Mouse (Mus musculus) hematopoietic stem cell, adult 5-6 weeks (primary cell): ENCODE measurements around the gene Tenm4. TPM values are rescaled to one million over a fixed set of nuclear protein-coding genes. Genes with fewer than 3 reads are reported as not detected.

Source experiments
- ATAC-seq, 2 experiments: fragments of 125-278 bp in 1 of 2; replicated peaks in 1 of 2; 2 replicates each; pipeline ENCODE4 v1.8.0; 2016 to 2017; ENCODE audit warnings: inconsistent platforms in 2 of 2, mild to moderate bottlenecking in 2 of 2, moderate number of reproducible peaks in 2 of 2, low read depth in 1 of 2, moderate TSS enrichment in 1 of 2; ENCODE audit not compliant: low FRiP score in 2 of 2, poor library complexity in 2 of 2, severe bottlenecking in 2 of 2, insufficient read depth in 1 of 2, low TSS enrichment in 1 of 2
- total RNA-seq: library from RNA; stranded (forward); fragments of 172-1452, 232-1000 nt; gene quantifications from 2 replicates; pipeline ENCODE4 v1.2.3, GENCODE M21; 2017

The Tenm4 gene
- total RNA-seq, 1 experiment from 2014 or later, result not detected

DNA sequence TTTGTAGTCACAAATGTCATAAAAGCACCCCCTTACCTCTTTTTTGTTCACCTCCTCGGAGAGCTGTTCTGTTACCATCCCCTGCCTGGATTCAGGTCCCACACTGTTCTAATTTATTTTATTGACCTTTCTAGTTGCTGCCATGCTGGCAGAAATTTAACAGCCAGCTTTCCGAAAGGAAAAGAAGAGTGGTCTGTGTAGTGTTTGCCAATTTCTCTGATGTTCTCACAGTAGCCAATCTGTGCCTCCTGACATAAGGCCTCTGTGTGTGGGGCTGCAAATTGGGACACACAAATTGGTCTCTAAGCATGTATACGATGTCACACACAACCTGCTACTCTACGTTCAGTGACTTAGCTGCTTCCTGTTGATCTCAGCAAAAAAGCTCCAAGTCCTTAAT is 109.7 kb downstream of the Tenm4 start:
- ATAC-seq, result no peak

DNA sequence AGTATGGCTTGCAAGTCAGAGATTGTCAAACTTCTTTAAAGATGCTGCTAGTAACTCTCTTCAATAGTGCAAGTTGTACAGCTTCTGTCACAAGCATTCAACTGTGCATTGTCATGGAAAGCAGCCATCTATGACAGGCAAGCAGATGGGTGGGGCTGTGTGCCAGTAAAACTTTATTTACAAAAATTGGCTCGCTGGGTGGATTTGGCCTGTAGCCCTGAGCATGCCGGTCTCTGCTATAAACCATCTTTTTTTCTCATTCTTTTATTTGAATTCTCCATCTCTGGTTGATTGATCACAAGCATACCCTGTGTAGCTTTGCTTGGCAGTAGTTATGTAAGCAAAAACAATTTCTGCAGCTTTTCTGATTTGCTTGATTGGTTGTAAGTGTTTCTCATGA is 119.5 kb downstream of the Tenm4 start:
- no peak for ATAC-seq

DNA sequence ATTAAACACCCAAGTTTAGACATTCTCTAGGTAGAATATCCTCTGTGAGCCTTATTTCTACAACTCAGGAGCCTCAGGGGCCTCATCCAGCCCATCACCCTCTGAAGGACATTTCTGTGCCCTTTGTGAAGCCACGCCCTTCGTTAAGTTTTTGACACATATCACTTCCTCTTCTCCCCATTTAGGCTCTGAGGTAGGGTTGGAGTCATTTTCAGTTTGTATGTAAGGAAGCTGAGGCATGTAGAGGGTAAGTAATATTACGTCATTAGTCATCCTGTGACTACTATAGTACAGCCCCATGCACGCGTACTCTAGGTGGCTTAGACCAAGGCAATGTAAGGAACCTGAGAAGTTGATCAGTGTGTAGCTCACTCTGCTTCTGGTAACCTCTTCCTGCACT is 124.9 kb downstream of the Tenm4 start:
- ATAC-seq, result no peak

DNA sequence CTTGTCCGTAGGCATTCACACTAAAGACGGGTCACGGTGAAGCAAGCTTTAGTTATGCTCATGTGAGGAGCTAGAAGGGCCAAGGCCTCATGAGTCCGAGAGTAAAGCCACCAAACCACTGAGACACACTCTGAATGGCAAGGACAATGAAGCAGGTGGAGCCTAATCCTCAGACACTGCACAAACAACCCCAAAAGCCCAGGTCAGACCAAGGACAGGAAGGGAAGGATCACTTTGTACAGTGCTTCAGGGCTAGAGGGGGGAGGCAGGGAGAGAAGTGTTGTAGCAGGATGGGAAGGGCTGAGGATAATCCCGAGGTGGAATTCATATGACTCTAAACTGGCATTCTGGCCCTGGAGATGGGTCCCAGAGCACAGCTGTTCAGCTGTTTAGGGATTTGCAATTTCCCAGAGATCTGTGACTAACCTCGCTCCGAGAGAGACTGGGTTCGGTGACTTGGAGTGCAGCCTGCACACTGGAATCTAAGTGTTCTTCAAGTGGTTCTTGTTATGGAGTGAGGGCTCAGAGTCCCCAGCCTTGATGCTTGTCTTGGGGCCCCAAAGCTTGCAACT is 129.9 kb downstream of the Tenm4 start:
- ATAC-seq, result no peak

DNA sequence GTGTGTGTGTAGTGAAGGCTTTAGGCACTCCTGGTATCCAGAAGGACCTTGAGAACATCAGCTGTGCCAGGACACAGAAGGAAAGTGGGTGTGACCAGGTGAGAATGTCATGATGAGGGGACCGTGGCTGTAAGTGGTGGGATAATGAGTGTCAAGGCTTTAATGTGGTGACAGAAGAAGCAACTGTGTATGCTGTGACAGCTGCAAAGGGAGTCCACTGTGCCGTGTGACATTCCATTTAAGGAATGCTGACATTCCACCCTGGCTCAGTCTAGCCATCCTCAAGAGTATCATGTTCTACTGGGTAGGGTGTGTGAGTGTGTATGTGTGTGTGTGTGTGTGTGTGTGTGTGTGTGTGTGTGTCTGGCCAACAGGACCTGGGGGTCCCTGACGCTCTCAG is 130.8 kb downstream of the Tenm4 start:
- no peak for ATAC-seq

DNA sequence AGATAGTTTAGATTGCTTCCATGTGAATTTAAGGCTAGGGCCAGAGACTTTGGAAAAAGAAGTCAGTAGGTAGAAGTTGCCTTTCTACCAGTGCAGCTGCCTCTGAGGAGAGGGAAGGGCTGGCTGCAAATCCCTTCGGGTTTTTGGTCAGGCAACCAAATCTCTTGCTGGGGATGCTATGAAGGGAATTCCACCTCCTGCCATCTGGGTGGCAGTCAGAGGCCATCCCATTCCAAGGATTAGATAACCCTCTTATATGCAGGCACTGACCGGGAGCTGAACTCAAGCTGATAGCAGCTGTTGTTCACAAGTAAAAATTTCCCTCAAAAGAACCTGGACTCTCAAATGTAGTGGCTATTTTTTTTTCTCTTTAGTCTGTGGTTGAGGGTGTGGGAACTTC is 132.9 kb downstream of the Tenm4 start:
- no peak for ATAC-seq

DNA sequence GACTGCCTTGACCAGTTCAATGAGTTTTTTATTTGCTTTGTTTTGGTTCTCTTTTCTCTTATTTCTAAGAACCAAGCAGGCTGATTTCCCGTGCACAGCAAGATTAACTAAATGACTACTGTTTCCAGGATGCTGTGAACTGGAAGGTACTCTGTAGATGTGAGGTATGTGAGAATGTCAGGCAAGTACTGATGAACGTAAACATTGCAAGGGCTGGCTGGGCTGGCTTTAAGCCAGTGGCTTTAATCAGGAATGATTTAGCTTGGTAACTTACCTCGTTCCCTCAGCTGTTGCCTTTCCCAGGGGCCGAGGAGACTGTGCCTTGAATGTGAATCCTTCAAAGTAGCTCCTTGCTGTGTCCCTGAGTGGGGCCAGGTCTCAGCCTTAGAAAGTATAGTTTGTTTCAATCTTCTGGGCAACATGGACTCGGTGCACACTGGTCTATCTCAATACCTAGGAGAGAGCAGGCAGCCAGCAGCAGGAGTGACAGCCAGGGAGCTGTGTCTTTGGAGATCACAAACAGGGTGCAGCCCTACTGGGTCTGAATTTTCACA is 134.4 kb downstream of the Tenm4 start:
- no peak for ATAC-seq

DNA sequence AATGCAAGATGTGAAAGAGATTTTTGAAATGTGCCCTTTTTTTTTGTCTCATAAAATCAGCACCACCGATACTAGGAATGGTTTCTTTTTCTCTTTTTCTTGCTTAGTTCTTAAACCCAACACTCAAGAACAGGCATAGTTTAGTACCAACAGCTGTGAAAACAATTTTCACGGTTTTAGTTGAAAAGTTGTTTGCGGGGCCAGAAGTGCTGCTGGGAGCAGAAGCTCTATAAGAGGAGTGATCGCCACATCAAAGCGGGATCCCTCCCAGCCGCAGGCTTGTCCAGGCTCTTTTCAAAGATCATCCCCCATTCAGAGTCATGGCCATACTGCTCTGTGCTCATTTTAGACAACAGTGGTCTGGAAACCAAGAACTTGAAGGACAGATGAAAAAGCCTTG is 137.1 kb downstream of the Tenm4 start:
- no peak for ATAC-seq

DNA sequence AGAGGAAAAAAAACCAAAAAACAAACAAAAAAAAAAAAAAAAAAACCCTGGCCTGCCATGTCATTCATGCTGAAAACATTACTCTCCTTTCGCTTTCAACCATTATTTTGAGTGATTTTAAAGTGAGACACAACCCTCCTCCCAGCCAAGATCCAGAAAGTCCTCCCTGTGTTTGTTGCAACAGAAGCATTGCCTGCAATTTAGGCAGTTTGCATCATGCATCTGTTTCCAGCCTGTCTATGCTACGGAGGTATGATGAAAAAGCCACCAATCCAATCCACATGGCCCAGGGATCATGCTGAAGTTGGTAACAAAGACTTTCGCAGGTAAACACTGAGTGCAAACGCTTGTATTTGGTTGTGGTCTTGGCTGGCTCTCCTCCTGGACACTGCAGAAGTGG is 158.3 kb downstream of the Tenm4 start:
- no peak for ATAC-seq

DNA sequence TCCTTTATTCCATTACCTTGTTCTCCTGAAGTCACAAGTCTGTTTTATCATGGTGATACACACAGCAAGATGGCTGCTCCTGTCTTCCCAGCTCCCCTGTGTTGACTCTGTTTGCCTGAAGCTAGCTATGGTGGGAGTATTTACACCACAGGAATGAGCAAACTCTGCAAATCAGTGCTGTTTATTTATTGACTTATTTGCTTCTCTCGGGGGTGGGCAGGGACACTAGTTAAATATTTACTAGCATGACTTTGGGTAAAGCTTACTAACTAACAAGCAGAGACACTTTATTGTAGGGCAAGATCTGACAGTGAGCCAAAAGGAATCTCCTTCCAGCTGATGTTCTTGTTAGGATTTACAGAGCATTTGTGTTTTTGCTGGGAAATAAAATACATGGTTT is 160.1 kb downstream of the Tenm4 start:
- no peak for ATAC-seq

DNA sequence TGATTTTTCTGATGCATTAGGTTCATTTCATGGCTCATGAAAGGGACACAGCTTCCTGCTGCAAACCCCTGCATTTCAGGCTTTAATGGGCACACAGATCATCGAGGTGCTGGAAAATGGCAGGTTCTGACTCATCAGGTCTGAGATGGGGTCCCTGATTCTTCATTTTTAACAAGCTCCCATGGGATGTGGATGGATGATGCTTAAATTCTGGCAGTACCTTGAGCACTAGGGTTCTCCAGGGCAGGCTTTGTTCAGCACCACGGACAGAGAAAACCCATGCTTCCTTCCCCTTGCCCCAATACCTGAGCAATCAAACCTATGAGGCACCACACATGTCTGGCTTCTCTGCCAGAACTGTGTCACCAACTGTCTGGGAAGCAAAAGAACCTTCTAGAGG is 163.3 kb downstream of the Tenm4 start:
- ATAC-seq, result no peak

DNA sequence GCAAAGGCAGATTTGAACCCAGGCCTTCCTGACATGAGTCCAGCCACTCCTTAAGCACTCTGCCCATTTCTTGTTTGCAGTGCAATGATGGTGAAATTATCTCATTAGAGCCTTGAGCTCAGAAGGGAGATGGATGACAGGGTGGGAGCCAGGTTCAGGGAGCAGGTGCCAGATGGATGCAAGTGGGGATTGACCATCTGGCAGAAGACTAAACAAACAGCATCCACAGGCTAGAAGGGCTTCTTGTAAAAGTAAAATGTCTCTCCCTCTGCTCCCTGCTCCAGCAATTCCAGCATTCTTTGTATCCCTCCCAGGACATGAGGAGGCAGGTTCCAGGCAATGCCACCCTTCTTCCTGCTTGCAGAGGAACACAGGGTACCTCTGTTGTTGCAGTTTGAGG is 165.3 kb downstream of the Tenm4 start:
- no peak for ATAC-seq

DNA sequence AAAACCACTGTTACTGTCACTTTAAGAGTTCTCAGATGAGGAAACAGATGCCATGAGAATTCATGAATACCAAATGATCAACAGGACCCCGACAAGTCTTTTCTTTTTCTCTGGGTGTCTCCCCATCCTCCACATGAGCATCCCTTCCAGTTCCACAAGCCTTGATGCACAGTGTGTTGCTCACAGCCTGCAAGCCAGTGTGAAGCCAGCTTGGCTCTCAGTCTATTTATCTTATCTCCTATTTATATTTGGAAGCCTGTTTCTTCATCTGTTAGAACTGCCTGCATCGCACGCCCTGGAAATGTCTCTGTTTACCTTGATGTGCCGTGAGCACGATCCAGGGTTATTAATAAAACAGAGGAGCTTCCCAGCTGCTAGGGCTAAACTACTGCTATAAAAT is 169.8 kb downstream of the Tenm4 start:
- no peak for ATAC-seq

DNA sequence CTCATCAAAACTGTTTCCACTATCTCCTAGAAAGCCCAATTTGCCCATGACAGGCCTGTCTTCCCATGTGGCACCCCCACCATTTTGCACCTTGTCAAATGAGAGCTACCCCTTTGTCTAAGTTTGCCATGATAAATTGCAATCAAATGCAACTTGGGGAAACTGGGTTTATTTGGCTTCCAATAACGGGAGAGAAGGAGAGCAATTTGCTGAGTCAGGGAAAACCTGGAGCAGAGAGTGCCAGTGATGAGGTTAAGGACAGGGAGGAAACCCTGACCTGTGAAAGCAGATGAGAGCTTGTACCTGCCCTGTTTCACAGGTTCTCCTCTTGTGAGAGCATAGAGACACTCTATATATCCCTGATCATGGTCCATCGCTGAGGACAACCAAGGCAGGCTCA is 170.4 kb downstream of the Tenm4 start:
- no peak for ATAC-seq

DNA sequence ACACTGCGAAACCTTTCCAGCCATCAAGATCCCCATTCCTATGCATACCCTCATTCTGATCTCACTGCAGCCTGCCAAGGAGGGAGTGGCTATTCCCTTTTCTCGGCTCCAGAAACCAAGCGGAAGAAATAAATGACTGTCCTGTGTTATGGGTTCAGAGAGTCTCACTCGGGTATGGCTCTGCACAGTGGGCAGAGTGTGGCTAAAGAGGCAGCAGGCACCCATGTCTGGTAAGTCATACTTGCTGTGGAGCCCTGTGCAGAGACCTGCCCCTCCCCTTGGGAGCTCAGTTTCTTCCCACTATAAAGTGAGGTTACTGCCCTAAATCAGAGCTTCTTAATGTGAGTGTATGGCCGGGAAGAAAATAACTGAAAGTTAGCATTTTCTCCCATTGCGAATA is 171.9 kb downstream of the Tenm4 start:
- ATAC-seq, result no peak

DNA sequence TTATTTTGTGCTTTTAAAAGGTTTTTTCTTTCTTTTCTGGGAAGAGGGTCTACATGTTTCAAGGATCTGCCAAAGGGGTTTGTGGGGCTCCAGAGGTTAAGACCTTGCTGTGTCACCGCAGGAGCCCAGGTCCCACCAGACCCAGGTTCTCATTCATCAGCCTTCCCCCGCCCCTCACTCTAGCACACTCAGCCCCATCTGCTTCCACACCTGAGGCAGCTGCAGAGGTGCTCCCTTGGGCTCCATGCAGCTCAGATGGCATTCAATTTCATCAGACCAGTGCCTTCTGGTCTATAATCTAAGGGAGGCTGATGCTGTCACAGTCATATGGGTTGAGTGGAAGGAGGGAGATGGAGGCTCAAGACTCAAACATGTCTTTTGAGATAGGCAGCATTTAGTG is 172.6 kb downstream of the Tenm4 start:
- ATAC-seq, result no peak

DNA sequence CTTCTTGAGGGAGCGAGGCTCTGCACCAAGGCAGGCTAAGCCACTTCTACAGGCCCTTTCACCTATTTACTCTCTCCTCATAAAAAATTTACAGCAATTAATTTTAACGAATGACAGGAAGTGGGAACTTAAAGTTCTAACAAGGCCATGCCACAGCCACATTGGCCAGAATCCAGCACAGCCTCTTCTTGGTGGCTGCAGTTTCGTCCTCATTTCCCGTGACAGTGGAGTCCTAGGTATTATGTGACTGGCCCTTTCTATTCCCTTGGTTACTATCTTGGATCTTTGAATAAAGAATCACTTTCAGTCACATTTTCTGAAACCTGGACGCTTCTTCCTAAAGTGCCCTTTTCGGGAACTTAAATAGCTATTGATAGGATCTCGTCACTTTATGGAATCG is 181.6 kb downstream of the Tenm4 start:
- ATAC-seq, result no peak

DNA sequence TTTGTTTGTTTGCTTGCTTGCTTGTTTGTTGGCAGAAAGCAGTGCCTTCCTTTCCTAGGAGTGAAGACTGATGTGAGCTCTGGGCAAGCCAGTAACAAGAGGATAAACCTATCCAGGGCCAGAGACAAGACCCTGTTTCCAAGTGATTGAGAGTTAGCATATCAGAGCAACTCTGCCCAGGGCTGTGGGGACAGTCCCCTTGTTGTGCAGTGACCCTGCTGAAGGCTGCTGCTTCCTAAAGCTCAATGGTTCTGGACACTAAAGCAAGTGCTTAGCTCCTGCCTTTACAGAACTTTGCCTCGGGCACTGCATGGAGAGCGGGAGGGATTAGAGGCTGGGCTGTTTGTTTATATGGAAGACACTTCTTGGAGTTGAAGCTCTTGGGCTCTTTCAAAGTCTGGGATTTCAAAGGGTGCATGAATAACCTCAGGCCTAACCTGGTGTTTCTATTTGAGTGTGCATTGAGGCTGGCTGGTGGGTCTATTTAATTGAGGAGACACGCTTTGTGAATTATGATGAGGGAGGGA is 185.3 kb downstream of the Tenm4 start:
- ATAC-seq, result no peak

DNA sequence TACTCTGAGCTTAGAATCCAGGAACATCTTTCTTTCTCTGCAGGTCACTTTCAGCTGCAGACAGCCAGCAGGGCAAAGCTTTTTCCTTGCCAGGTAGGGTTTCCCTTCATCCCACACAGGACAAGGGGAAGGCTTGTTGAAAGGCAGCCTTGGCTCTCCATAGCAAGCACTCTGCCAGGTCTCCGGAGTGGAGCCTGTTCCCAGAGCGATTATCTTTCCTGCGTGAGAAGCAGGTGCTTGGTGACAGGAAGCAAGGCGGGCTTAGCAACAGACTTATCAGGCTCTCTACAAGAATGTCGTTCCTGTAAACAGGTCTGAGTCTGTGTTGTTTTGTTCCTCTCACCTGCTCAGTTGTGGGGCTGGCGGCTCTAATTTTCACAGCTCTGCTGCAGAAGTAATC is 186.5 kb downstream of the Tenm4 start:
- no peak for ATAC-seq
